Mouse (Mus musculus): ENCODE data around the gene Hecw2. TPM values are rescaled to one million over a fixed set of nuclear protein-coding genes. Genes with fewer than 3 reads are reported as not detected.

Hecw2 gene
- 11.3 and 13.2 TPM in 2 replicates for total RNA-seq (2021)
- long read RNA-seq, experiment 1, partial matches to known transcripts = 1 of 2 reads
- long read RNA-seq, experiment 1, other reads (novel, unspliced or antisense) = 1 of 2 reads
- long read RNA-seq, experiment 2, partial matches to known transcripts = 1 of 3 reads
- long read RNA-seq, experiment 2, other reads (novel, unspliced or antisense) = 2 of 3 reads

GRCm38 (mm10) chr1:54194954-54195305 is at the start of gene Hecw2:
Gene Hecw2, minus strand, starts transcription at chr1:54195168.
- DNase-seq = peak; percentile 45

GRCm38 (mm10) chr1:54242722-54243121 is 47.8 kb upstream of the Hecw2 start:
- DNase-seq = no peak

DNA sequence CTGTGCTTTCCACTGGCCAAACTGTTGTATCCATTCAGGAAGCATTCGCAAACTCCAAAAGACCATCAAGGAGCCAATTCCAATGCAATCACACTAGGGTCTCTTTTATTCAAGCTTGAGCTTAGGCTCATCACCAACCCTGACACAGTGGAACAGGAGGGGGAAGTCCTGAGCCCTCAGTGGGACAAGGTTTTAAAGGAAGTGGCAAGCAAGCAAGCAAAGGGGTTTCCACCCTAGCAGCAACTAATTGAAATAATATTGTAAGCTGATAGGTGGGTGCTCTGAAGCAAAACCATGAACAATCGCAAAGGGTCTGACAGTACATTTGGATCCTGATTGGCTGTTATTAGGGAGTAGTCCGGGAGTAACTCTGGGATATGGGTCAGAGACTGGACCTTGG is 25.3 kb upstream of the Hecw2 start:
- no peak for DNase-seq

DNA sequence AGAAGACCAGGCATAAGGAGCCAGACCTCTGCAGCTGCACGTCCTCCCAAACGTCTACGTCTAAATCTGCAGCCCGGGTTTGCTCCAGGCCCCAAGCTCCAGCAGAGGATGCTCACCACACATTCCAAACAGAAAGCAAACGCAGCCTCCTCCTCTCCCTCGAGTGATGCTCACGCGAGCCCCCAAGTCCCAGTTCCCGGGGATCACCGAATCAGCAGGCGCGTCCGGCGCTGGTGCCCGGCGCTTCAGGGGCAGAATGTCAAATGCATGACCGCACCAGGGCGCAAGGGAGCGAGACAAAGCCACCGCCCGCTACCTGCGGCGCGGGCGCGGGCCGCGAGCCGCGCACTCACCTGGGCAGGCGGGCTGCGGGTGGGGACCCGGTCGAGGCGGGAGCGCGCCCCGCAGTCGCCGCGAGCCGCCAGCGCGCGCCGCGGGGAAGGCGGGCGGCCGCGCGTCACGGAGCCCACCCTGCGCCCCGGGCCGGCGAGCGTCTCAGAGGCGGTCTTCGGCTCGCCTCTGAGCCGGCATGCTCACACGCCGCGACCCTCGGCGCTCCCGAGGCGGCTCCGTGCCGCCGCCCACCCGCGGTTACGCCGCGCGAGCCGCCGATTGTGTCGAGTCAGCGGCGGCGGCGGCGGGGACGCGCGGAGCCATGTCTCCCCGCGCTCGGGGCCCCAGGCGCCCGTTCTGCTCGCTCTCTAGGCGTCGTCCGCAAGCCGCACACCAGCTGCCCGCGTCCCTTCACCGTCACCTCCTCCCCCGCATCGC is 600 bp downstream of the Hecw2 start:
- DNase-seq = peak; percentile 63

GRCm38 (mm10) chr1:54193191-54193770 is 1.7 kb downstream of the Hecw2 start:
- no peak for DNase-seq

- DNase-seq = no peak
Observed at GRCm38 (mm10) chr1:54187579-54187978, 7.4 kb downstream of the Hecw2 start.

DNA sequence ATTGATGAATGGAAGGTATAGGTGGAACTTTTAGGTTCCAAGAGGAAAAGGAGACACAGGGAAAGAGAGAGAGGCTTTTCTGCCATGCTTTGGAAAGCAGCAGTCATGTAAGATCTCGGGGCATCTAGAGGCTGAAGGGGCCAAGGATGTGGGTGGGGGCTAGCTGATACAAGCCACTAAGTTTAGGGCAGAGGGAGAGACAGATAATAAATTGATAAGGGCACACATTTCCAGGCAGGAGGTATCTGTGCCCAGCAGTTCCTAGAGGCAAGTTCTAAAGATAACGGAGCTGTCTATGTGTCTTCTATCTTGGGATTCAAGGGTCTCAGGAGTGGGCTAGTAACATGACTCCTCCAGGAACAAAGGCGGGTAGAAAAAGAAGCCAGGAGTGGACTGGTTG is 8.6 kb downstream of the Hecw2 start:
- no peak for DNase-seq

GRCm38 (mm10) chr1:54180663-54181062 is 14.3 kb downstream of the Hecw2 start:
- DNase-seq = no peak

- DNase-seq = no peak
Observed at GRCm38 (mm10) chr1:54179179-54179578, 15.8 kb downstream of the Hecw2 start.

GRCm38 (mm10) chr1:54176592-54176991 is 18.4 kb downstream of the Hecw2 start:
- DNase-seq = no peak

GRCm38 (mm10) chr1:54168014-54168413 is 27.0 kb downstream of the Hecw2 start:
- no peak for DNase-seq

DNA sequence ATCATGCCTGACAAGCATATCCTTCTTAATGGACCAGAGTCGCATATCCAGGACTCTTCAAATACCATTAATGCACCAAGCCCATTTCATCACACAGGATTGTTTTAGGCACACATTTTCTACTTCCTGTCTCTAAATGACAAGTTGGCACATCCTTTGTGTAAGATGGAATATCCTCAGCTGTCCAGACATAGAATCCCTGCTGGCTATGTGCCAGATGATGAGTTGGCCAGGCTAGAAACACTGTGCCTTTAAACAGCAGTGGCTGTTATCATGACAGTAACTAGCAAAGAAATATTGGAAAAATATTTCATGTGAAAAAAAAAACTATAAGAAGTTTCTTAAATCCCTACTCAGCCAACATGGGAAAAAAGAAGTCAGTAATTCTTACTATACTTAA is 35.4 kb downstream of the Hecw2 start:
- DNase-seq = peak; percentile 21

DNA sequence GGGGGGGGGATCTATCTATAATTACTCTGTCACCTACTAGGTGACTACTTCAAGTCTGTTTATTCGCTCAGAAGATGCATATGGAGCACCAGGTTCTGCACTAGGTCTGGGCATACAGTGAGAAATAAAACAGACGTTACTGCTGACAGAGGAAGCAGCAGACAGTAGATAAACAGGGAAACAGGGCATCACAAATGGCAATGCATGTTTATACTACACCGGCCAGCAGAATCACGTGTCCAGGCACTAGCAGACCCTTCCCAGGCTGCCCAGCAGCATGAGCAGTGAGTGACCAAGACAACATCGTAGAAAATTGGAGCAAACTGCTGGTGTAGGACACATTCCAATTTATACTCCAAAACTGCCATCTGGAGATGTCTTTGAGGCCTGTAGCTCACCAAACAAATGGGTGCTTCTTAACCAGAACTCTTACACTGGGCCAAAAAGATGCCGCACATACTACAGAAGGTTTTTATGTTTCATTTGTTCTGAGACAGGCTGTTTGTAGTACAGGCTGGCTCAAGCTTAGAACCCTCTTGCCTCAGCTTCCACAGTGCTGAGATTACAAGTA is 41.7 kb downstream of the Hecw2 start:
- DNase-seq = no peak

GRCm38 (mm10) chr1:54145106-54145505 is 49.9 kb downstream of the Hecw2 start:
- DNase-seq = no peak

GRCm38 (mm10) chr1:54133802-54134436 is 61.0 kb downstream of the Hecw2 start:
- DNase-seq = no peak

DNA sequence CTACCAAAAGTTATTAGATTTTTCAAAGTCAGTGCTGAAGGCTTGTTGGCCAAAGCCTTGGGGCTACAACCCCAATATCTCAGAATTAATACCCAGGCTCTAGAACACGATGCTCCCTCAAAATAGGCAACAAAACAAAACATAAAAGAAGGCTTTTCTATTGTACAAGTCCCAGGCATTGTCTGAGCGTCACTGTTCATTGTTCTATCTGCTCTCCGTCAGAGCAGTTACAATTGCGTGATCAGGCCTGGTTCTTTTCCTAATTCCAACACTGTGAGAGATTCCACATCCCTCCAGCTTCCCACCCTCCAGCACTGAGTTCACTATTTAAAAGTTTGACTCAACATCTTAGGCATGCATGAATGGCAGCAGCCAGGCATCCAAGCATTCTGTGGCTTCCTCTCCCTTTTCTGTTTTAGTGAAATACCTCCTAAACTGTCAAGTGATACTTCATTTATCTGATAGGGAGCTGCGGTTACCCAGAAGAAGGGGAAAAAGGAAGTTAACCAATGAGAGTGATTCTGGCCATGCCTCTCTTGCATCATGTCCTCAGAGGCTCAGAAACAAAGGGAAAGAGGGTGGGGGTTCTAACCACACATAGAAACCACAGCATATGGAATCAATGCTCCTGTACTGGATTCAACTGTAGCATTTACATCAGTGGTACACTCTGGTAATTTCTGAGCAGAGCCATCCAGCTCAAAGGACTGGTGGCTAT is 66.1 kb downstream of the Hecw2 start:
- DNase-seq = no peak

DNA sequence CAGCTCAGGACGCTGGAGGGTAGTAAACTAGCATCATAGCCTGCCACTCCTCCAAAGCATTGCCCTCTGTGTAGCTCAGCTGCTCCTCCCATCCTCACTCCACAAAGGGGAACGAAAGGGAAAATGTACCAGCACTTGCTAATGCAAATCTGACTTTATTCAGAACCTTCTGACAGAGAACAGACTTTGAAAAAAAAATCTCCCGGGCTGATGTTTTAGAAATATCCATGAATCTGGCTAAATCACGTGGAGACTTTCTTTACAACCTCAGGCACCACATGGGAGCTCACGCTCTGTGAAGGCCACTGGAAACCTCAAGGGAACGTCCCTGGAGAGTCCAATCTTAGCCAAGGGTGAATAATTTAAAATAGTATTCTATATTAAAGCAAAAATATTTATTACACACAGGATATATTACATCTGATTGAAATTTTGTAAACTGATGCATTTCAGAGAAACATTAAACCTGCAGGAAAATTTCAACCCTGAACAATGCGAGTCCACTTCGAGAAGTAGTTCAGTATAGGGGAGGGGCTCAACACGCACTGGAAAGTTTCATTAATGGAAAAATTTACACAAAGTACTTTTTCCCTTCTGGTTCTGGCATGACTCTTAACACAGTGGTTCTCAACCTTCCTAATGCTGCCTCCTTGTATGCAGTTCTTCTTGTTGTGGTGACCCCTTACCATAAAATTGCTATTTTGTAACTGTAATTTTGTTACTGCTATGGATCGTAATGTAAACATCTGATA is 67.8 kb downstream of the Hecw2 start:
- DNase-seq = no peak

DNA sequence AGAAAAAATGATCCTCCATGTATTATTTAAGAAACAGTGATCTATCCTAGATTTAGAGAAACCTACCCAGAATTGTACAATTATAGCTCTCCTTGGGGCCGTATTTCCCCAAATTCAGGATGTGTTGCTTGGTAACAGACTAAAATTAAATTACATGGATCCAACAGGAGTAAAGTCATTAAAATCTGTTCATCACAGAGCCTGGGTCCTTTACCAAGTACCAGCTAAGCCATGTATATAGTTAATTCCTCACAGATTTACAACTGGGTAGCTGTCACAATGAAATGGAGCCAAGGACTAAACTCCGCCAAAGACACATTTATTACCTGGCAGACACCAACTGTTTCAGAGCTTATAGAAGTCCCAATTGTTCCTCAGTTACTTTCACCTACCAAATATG is 72.4 kb downstream of the Hecw2 start:
- DNase-seq = no peak

- no peak for DNase-seq
Observed at GRCm38 (mm10) chr1:54121071-54121730, 73.8 kb downstream of the Hecw2 start.

GRCm38 (mm10) chr1:54119638-54120320 is 75.2 kb downstream of the Hecw2 start:
- DNase-seq = no peak
